Mouse (Mus musculus) liver, embryonic 14.5 days (tissue): ENCODE measurements around the gene Commd4.

ENCODE experiments used
- CTCF ChIP-seq: IDR thresholded peaks from 2 replicates; pipeline ENCODE4 v1.5.1; 2016; ENCODE audit warnings: antibody characterized with exemption, low read depth, control low read depth
- EP300 ChIP-seq: IDR thresholded peaks from 2 replicates; pipeline ENCODE4 v1.6.1; 2016; ENCODE audit warnings: antibody characterized with exemption, low read depth

GRCm38 (mm10) chr9:57147205-57148143 lies 10.7 kb downstream of the Commd4 start:
- TF ChIP-seq CTCF (no peak), EP300 (no peak)
